Mouse (Mus musculus): ENCODE data around the gene Hils1. TPM values are rescaled to one million over a fixed set of nuclear protein-coding genes. Genes with fewer than 3 reads are reported as not detected.

Gene Hils1
- polyA plus RNA-seq, 1 experiment from 2014 or later: not detected

- ATAC-seq (ENCODE audit: low read depth): no peak
- Histone ChIP-seq H3K4me2 (ENCODE audit: low read depth, low read length) (no peak overlapping the region), H3K36me3 (ENCODE audit: control insufficient read depth, insufficient read depth, low read length) (peaks cover 36% of the 10 kb centered on the region), H3K27me3 (ENCODE audit: control insufficient read depth, insufficient read depth, low read depth, low read length) (no peaks in the 10 kb centered on the region), H3K27ac (ENCODE audit: low read length) (no peak overlapping the region), H3K9me3 (ENCODE audit: control insufficient read depth, low read length) (no peaks in the 10 kb centered on the region), H3K4me1 (replicated peaks; ENCODE audit: control insufficient read depth, insufficient read depth, low read length) (peaks cover 15% of the 10 kb centered on the region), H3K9ac (ENCODE audit: low read length) (no peak overlapping the region), H3K4me3 (ENCODE audit: low read length) (no peak overlapping the region)
- 83% methylated on average over 21 of the region's 21 CpGs for whole genome bisulfite sequencing
Observed at GRCm38 (mm10) chr11:95001584-95002347, 34.4 kb downstream of the Hils1 start.

- H3K4me3 ChIP-seq (ENCODE audit: low read length): no peak overlapping the region
- H3K27ac ChIP-seq (ENCODE audit: low read length): no peak overlapping the region
- H3K4me1 ChIP-seq (replicated peaks; ENCODE audit: control insufficient read depth, insufficient read depth, low read length): peaks cover 23% of the 10 kb centered on the region
- WGBS: 91% methylated on average over 8 of the region's 8 CpGs
- no peaks in the 10 kb centered on the region for H3K9me3 ChIP-seq (ENCODE audit: control insufficient read depth, low read length)
- H3K27me3 ChIP-seq (ENCODE audit: control insufficient read depth, insufficient read depth, low read depth, low read length): no peaks in the 10 kb centered on the region
- no peak overlapping the region for H3K9ac ChIP-seq (ENCODE audit: low read length)
- no peak for ATAC-seq (ENCODE audit: low read depth)
- H3K4me2 ChIP-seq (ENCODE audit: low read depth, low read length): no peak overlapping the region
- peaks cover 29% of the 10 kb centered on the region for H3K36me3 ChIP-seq (ENCODE audit: control insufficient read depth, insufficient read depth, low read length)
Observed at GRCm38 (mm10) chr11:95002705-95003104, 35.3 kb downstream of the Hils1 start.

DNA sequence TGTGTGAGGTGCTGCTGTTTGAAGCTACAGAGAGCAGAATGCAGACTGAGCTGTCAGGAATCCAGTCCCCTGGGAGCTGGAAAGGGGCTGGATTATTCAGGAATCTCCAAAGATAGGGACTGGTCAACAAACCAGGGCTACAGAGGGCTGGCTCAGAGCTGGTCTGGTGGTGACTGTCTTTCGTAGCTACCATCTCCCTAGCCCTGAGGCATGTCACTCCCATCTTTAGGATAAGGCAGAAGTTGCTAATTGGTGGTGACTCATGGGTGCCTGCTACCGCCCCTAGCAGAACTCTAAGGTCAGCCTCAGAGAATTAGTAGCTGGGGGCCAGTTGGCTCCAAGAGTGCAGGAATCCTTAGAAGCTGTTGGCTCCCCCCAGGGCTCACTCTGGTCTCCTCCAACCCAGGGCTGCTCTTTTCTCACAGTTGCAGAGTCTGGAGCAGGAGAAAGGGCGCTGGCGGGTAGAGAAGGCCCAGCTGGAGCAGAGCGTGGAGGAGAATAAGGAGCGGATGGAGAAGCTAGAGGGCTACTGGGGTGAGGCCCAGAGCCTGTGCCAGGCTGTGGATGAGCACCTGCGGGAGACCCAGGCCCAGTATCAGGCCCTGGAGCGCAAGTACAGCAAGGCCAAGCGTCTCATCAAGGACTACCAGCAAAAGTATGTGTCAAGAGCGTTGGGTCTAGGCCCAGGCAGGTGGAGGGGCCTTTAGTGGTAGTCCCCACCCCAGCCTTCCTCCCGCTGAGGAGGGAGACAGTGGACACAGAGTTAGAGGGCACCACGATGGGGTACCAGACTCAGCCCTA, 36.9 kb downstream of the Hils1 start:
- Histone ChIP-seq H3K27me3 (ENCODE audit: control insufficient read depth, insufficient read depth, low read depth, low read length) (no peaks in the 10 kb centered on the region), H3K36me3 (ENCODE audit: control insufficient read depth, insufficient read depth, low read length) (peaks cover 24% of the 10 kb centered on the region), H3K4me2 (ENCODE audit: low read depth, low read length) (no peak overlapping the region), H3K4me1 (replicated peaks; ENCODE audit: control insufficient read depth, insufficient read depth, low read length) (peaks cover 34% of the 10 kb centered on the region), H3K9ac (ENCODE audit: low read length) (no peak overlapping the region; the same call in 1 of the 2 replicates), H3K4me3 (ENCODE audit: low read length) (no peak overlapping the region), H3K9me3 (ENCODE audit: control insufficient read depth, low read length) (no peaks in the 10 kb centered on the region), H3K27ac (ENCODE audit: low read length) (no peak overlapping the region)
- ATAC-seq (ENCODE audit: low read depth): no peak
- WGBS: 83% methylated on average over 12 of the region's 12 CpGs

- H3K9ac ChIP-seq (ENCODE audit: low read length): no peak overlapping the region
Observed at GRCm38 (mm10) chr11:95004937-95005198, 37.5 kb downstream of the Hils1 start.

GRCm38 (mm10) chr11:95006038-95006437, 38.6 kb downstream of the Hils1 start:
- 39% methylated on average over 4 of the region's 4 CpGs for WGBS
- H3K4me1 ChIP-seq (replicated peaks; ENCODE audit: control insufficient read depth, insufficient read depth, low read length): peaks cover 27% of the 10 kb centered on the region
- peak overlapping the region; percentile 69 for H3K27ac ChIP-seq (ENCODE audit: low read length)
- peak overlapping the region; percentile 66 for H3K9ac ChIP-seq (ENCODE audit: low read length)
- H3K9me3 ChIP-seq (ENCODE audit: control insufficient read depth, low read length): no peaks in the 10 kb centered on the region
- ATAC-seq (ENCODE audit: low read depth): no peak
- peak overlapping the region; percentile 50 for H3K4me3 ChIP-seq (ENCODE audit: low read length)
- H3K27me3 ChIP-seq (ENCODE audit: control insufficient read depth, insufficient read depth, low read depth, low read length): no peaks in the 10 kb centered on the region
- H3K36me3 ChIP-seq (ENCODE audit: control insufficient read depth, insufficient read depth, low read length): peaks cover 22% of the 10 kb centered on the region
- peak overlapping the region; percentile 79 for H3K4me2 ChIP-seq (ENCODE audit: low read depth, low read length)

More at GRCm38 (mm10) chr11:95004937-95005198, 37.5 kb downstream of the Hils1 start:
- ATAC-seq (ENCODE audit: low read depth): no peak
- Histone ChIP-seq H3K36me3 (ENCODE audit: control insufficient read depth, insufficient read depth, low read length) (peaks cover 24% of the 10 kb centered on the region), H3K9me3 (ENCODE audit: control insufficient read depth, low read length) (no peaks in the 10 kb centered on the region), H3K27me3 (ENCODE audit: control insufficient read depth, insufficient read depth, low read depth, low read length) (no peaks in the 10 kb centered on the region), H3K4me2 (ENCODE audit: low read depth, low read length) (no peak overlapping the region), H3K4me1 (replicated peaks; ENCODE audit: control insufficient read depth, insufficient read depth, low read length) (peaks cover 35% of the 10 kb centered on the region), H3K4me3 (ENCODE audit: low read length) (no peak overlapping the region), H3K27ac (ENCODE audit: low read length) (no peak overlapping the region)
- WGBS: 66% methylated on average over 6 of the region's 6 CpGs

DNA sequence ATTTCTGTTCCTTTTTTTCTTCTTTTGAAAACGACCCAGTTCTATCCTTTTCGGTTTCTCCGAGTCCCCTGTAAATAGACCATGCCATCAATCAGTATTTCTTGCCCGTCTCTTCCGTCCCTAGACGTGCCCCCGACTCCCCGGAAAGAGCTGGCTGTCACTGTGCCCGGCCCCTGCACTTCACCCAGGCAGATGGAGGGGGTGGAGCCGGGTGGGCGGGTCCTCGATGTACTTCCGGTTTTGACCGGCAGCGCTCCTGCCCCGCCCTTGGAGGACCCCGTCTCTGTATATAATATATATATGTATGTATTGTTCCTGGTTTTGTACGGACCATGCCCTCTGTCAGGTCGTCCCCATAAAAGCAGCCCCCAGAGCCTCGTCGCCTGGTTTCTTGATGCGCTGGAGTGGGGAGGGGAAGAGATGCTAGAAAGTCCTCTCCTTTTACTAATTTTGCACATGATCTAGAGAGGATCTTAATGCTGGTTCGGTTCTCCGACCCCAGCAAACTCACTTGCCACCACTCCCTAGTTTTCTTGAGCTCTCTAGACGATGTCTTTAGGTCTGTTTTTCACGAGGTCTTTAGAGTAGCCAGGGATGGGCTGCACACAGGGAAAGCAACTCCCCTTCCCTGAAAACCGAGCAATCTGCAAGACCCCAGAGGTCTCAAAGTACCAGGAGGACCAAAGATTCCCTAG, 39.3 kb downstream of the Hils1 start:
- peak overlapping the region; percentile 50 for H3K4me3 ChIP-seq (ENCODE audit: low read length)
- H3K27me3 ChIP-seq (ENCODE audit: control insufficient read depth, insufficient read depth, low read depth, low read length): no peaks in the 10 kb centered on the region
- peak overlapping the region; percentile 66 for H3K9ac ChIP-seq (ENCODE audit: low read length)
- peaks cover 30% of the 10 kb centered on the region for H3K4me1 ChIP-seq (replicated peaks; ENCODE audit: control insufficient read depth, insufficient read depth, low read length)
- peaks cover 18% of the 10 kb centered on the region for H3K36me3 ChIP-seq (ENCODE audit: control insufficient read depth, insufficient read depth, low read length)
- under 1% methylated on average over 27 of the region's 27 CpGs for WGBS
- no peaks in the 10 kb centered on the region for H3K9me3 ChIP-seq (ENCODE audit: control insufficient read depth, low read length)
- H3K27ac ChIP-seq (ENCODE audit: low read length): peak overlapping the region; percentile 69
- H3K4me2 ChIP-seq (ENCODE audit: low read depth, low read length): peak overlapping the region; percentile 79
- ATAC-seq (ENCODE audit: low read depth): peak; percentile 71

DNA sequence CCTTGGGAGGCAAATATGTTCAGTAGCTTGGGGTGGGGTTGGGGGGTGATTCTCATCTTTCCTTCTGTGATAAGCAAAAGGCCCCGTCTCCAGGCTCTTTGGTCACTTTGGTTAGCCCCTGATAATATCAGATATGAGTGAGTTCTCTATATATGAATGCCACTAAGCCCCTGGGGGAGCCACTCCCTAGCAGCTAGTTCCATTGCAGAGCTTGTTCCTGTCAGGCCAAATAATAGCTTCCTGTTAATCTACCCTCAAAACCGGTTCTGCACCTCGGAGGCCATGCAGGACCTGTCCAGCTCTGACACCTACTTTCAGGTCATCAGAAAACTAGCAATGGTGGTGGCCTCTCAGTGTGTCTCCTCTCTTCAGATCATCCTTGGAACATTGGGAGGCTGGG, 40.0 kb downstream of the Hils1 start:
- H3K4me2 ChIP-seq (ENCODE audit: low read depth, low read length): no peak overlapping the region; the same call in 1 of the 2 replicates
- H3K36me3 ChIP-seq (ENCODE audit: control insufficient read depth, insufficient read depth, low read length): peaks cover 10% of the 10 kb centered on the region
- H3K4me3 ChIP-seq (ENCODE audit: low read length): no peak overlapping the region
- WGBS: 46% methylated on average over 3 of the region's 3 CpGs
- H3K9me3 ChIP-seq (ENCODE audit: control insufficient read depth, low read length): no peaks in the 10 kb centered on the region
- H3K27ac ChIP-seq (ENCODE audit: low read length): no peak overlapping the region
- no peaks in the 10 kb centered on the region for H3K27me3 ChIP-seq (ENCODE audit: control insufficient read depth, insufficient read depth, low read depth, low read length)
- H3K9ac ChIP-seq (ENCODE audit: low read length): no peak overlapping the region
- H3K4me1 ChIP-seq (replicated peaks; ENCODE audit: control insufficient read depth, insufficient read depth, low read length): peaks cover 33% of the 10 kb centered on the region
- ATAC-seq (ENCODE audit: low read depth): no peak

GRCm38 (mm10) chr11:95008661-95009628, 41.6 kb downstream of the Hils1 start:
- 26% methylated on average over 15 of the region's 15 CpGs for WGBS
- peak overlapping the region; percentile 92 for H3K4me2 ChIP-seq (ENCODE audit: low read depth, low read length)
- H3K27me3 ChIP-seq (ENCODE audit: control insufficient read depth, insufficient read depth, low read depth, low read length): no peaks in the 10 kb centered on the region
- H3K36me3 ChIP-seq (ENCODE audit: control insufficient read depth, insufficient read depth, low read length): peaks cover 3% of the 10 kb centered on the region
- H3K4me1 ChIP-seq (replicated peaks; ENCODE audit: control insufficient read depth, insufficient read depth, low read length): peaks cover 33% of the 10 kb centered on the region
- peak; percentile 49 for ATAC-seq (ENCODE audit: low read depth)
- peak overlapping the region; percentile 82 for H3K9ac ChIP-seq (ENCODE audit: low read length)
- peak overlapping the region; percentile 94 for H3K27ac ChIP-seq (ENCODE audit: low read length)
- H3K9me3 ChIP-seq (ENCODE audit: control insufficient read depth, low read length): no peaks in the 10 kb centered on the region
- H3K4me3 ChIP-seq (ENCODE audit: low read length): peak overlapping the region; percentile 73

All from lung, embryonic 16.5 days (tissue).